Mouse (Mus musculus) left cerebral cortex, adult 11 months (tissue): Measurements from ENCODE around the gene Fn3krp.

ENCODE experiments used
- DNase-seq: peaks from one replicate; pipeline ENCODE4 v3.0.0; 2022; ENCODE audit warnings: low spot score

The Fn3krp gene

GRCm38 (mm10) chr11:121442076-121442475 lies 20.9 kb downstream of the Fn3krp start:
- DNase-seq: no peak

DNA sequence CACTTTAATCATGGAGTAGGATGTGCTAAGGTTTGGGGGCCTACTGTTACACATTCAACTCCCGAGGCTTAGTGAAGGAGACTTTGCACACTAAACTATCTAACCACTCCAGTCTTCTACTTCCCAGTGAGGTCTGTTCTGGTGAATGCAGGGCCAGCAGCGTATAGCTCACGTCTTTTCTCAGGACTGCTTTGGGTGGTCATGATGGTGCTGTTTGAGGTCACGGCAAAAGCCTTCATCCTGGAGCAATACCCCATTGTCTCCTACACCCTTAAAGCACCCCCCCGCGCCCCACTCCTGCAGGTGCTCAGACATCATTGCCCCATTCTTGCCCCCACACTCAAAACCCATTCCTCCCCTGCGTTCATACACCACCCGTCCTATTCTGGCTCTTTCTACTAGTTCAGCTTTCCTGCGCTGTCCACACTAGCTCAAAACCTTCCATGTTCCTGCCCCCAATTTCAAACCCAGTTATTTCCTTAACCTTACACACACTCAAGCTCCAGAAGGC lies 30.1 kb downstream of the Fn3krp start:
- DNase-seq: no peak

- peak; percentile 93 for DNase-seq
Observed at GRCm38 (mm10) chr11:121451753-121452635, 30.8 kb downstream of the Fn3krp start, which contains the start of gene Tbcd. Gene Tbcd, plus strand, starts transcription at chr11:121451949.

- no peak for DNase-seq
Observed at GRCm38 (mm10) chr11:121457874-121458273, 36.7 kb downstream of the Fn3krp start.

- no peak for DNase-seq
Observed at GRCm38 (mm10) chr11:121467408-121467807, 46.2 kb downstream of the Fn3krp start.

GRCm38 (mm10) chr11:121474831-121475230 lies 53.6 kb downstream of the Fn3krp start:
- DNase-seq: no peak

DNA sequence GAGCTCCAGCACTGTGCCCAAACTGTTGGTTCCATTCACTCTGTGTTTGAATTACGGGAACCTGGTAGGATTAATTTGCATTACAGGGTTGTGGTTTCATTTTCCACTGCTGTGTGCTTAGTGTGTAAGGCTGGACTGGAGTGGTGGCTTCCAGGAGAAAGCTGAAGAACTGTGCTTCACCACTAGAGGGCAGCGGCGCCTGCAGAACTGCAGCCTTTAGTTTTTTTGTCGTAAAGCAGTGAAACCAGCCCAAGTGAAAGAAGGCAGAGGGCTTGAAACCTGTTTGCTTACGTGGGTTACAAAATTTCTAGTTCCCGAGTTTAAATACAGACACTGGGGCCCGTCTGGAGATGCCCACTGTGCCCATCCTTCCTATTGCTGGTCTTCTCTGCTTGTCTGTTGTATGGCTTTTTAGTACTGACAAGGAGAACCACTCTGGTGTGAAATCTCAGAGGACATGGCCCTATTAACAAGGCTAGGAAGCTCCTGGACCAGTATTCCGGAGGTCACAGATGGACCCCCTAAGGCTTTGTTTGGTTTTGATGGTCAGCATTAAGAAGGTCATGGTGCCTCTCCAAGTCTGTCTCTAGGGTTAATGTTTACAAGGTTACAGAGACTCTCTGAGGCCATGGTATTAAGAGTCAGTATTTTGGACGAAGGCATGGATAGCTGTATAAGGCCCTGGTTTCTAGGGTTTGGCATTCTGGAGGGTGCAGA lies 54.7 kb downstream of the Fn3krp start:
- DNase-seq: peak; percentile 40

- DNase-seq: no peak
Observed at GRCm38 (mm10) chr11:121479476-121480203, 58.4 kb downstream of the Fn3krp start.
